Mouse (Mus musculus) right cerebral cortex, postnatal 10 days (tissue): ENCODE measurements around the gene Psd4.

Source experiments
- DNase-seq, 2 experiments: peaks; one replicate each; pipeline ENCODE4 v3.0.0; 2021; ENCODE audit warnings: low spot score in 2 of 2

Gene Psd4

DNA sequence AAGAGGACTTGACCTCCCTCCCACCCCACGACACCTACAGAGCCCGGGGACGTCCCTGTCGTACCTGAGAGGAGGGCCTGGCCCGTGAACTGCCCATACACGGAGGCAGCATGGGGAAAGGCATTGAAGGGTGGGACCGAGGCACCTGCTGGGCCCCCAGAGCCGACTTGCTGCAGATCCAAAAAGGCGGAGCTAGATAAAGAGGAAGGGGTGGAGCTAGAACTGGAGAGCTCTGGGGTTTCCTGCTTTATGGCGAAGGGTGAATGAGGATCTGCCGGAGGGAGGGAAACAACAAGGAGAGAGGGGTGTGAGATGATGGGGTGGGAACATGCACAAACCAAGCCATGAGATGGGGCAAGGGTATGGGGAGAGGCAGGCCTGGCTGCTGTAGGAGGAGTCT lies 68.3 kb downstream of the Psd4 start:
- no peak for DNase-seq

DNA sequence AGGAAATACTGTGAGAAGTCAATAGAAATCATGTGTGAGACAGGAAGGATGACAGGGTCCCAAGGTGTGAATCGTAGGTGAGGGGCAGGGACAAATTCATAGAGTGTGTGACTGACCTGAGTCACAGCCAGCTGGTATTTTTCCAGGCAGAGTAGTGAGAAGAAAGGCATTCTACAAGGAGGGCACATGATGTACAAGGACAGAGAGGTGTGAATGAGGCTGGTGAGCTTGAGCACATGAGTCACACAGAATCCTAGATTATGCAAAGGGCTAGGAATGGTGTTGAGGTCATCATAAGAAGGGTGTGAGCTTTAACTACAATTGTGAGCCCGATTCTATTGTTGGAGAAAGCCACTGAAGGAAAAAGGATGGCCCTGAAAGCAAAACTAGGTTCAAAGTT lies 72.7 kb downstream of the Psd4 start:
- DNase-seq = no peak

DNA sequence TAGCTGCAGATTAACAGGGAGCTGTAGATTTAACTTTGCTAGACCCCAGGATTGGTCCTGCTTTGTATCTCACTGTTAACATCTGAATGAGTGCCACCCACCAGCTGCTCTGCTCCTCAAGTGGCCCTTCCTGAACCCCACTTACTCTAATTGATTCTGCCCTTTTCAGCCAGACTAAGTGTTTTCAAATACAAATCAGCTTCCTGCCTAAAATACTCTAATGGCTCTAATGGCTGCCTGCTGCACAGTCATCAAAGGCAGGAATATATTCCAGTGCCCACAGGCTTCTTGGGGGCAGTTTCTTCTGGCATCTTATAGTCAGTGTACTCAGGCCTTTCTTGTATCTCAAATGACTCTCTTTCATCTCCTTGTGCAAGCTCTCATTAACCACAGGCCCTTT lies 74.5 kb downstream of the Psd4 start:
- DNase-seq = no peak

DNA sequence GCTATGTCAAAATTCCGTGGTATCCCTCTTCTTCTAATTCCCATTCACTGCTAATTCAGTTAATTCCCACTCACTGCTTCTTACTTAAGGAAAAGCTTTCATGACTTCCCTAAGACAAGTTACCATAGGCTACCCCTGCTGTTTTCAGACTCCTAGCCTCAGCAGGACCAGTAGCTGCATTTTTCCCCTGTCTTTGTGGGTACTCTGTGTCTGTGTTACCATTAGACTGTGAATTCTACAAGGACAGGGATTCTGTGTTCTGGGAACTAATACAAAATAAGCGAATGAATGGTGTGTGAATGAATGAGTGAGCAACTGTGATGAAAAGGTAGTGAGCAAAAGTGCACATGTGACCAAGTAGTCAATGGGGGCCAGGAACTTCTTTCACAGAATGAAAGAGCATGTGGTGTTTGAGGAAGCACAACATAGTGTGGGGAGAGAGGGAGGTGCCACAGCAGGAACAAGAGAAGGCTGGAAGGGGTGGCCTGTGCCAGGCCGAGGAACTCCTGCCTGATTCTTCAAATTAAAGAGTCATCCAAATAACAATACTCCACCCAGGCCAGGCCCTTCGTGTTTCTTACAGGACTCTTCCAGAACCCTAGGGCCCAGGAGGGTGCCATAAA lies 75.0 kb downstream of the Psd4 start:
- no peak for DNase-seq

DNA sequence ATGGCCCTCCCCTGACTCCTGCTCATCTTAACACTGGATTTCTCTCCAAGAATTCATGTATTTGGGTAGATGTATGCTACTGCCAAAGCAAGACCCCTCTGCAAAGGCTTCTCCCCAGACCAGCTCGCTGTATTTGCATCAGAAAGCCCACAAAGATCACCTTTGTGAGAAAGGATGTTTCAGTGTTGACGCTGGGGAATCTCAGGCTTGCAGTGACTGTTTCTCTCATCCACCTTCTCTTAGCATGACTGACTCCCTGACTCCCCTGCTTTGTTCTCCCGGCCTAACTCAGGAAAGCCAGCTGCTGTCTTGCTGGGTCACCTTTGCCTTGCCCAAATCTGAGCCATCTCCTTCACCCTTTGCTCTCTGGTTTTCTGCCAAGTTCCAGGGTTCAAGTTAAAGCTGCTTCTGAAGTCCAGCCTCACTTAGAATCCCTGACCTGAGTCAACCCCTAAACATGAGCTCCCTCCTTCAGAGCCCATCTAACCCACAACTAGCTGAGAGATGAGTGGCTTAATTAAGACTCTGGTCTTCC lies 75.9 kb downstream of the Psd4 start:
- no peak for DNase-seq

DNA sequence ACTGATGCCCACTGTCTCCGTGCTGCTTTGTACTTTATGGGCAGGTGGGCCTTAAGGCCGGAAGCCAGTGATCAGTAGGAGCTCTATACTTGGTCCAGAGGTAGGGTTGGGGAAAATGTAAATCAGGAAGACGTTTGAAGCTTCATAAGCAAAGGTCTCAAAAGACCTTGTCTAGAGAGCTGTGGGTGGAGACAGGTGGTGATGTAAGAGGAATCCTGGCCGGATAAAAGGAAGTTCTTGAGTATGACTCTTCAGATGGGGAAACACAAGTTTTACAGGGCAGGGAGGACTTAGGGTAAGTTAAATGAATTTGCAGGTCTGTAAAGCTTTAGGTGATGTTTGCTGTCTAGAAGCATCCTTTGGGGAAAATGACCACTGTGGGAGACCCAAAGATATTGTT lies 81.7 kb downstream of the Psd4 start:
- no peak for DNase-seq

DNA sequence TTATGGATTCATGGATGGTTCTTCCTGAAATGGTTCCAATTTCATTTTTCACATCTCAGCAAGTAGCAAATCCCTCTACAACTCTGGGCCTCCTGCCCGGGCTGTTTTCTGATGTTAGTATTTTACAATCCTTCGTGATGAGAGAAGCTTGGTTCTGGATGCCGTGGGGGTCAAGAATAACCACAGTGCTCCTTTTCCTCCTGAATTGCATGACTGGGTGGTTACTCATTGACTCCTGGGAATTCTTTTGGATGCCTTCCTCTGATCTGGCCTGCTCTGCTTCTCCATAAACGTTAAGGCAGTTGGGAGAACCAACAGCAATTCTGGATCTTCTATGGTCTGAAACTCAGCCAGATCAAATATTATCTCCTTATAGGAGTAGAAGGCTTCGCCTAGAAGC lies 85.8 kb downstream of the Psd4 start:
- DNase-seq = no peak

DNA sequence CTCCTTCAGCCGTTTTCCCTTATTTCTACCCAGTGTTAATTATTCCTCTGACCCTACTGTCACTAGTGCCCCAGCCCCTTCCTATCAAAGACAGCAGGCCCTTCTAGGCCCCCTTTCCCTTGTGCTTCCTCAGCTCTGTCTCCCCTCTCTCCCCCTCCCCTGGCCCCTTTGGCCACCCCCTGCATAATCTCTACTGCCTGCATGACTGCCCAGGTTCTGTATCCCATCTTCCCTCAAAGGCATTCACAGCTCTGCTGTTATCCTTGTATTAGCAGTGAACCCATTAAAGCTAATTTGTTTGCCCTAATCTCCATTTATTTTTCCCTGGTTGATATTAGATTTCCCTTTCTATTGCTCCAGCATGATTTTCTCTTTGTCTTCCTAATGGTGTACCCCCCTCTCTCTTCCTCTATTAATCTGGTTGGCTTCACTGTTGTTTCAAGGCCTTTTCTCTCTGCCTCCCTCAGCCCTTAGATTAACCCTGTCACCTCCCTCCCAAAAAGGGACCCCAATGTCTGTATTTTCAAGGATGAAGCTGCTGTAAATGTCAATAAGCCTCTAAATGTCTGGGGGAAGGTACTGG lies 87.1 kb downstream of the Psd4 start:
- DNase-seq = no peak

DNA sequence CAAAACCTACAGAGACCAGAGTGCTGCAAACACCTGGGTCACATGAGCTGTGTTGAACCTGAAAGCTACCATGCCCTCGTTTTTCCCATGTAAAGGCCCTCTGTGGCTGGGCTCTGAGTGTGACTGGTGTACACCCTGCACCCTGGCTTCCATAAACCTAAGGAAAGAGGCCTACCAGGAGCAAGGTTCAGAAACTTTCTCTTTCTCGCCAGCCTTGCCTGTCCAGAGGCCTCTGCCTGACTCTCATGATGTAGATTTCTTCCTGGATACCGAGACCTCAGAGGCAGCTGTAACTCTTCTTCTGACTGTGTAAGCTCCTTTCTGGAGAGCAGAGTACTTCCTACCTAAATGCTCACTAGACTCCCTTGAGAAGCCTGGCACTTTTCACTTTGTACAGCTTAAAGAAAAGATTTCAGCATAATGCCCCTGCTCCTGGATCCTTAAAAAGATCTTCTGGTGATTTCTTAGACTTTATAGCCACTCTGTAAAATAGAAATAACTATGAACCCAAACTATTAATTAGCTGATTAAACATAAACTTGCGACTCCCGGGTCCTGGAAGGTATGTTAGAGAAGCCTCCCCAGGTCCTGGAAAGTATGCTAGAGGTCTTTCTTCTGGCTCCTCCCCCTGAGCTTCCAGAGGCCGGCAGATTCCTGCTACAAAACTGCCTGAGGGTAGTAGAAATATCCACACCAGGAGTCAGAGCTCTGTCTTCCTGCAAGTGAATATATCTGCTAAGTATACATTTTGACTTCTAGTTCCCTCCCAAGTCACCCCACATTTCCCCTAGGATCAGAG lies 87.9 kb downstream of the Psd4 start:
- no peak for DNase-seq

DNA sequence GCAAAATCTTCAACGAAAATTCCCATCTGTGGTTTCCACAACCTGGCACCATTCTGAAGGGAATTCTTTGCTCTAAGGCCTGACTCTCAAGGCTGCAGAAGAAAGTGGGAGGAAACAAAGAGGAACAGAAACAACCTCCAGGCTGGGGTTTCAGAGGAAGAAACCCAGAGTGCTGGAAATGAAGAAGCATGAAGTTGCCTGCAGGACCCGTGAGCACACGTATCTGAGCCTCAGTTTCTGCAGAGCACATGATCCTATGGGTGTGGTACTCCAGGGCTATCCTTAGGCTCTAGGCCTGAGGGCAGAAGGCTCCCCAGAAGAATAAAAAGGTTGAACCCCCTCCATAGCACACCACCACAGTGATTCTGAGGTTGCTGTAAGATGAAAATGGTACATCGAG lies 89.5 kb downstream of the Psd4 start:
- no peak for DNase-seq

DNA sequence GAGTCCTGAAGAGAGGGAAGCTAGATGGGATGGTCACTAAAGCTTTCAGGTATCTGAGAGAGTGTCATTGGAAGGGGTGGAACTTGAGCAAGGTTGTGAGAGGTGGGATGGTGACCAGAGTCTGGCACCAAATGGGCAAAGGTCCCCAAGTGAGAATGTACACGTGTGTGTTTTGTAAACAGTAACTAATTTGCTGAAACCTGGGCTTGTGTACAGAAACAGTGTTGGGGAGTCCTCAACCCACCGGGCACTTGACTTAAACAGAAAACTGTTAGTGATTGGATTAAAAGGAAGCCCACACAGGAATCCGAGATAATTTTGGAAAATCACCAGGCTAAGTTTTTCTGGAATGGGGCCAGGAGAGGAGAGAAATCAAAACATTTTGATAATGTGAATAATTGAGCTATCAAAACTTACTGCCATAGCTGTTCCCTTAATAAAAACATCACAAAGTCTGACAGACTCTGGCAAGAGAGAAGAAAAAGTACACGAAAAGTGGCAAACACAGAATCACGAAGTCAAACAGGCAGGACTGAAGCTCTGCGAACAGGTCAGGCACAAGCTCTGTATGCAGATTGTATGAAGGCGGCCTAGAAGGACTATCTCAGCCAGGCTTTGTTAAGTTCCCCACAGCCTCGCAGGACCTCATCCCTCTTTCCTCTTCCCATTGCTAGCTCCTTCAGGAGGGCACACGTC lies 92.9 kb downstream of the Psd4 start:
- no peak for DNase-seq

DNA sequence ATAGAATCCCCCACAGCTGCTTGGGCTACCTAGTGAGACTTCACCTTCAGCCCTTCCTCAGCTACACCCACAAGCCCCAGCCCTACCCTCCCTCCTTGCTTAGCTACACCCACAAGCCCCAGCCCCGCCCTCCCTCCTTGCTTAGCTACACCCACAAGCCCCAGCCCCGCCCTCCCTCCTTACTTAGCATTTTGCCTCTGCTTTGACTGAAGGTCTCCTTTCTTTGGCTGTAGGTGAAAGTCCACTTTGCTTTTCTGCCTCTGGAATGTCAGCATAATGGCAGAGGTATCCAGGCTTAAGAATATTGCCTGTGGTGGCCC lies 93.4 kb downstream of the Psd4 start:
- no peak for DNase-seq
